Mouse (Mus musculus) CD4-positive helper T cell, adult 2 months (primary cell): ENCODE results near the gene Mymk.

Experiments used
- DNase-seq: peaks from one replicate; pipeline ENCODE4 v3.0.0-alpha.2; 2012; ENCODE audit warnings: low read depth, missing footprints, low spot score

Gene Mymk

DNA sequence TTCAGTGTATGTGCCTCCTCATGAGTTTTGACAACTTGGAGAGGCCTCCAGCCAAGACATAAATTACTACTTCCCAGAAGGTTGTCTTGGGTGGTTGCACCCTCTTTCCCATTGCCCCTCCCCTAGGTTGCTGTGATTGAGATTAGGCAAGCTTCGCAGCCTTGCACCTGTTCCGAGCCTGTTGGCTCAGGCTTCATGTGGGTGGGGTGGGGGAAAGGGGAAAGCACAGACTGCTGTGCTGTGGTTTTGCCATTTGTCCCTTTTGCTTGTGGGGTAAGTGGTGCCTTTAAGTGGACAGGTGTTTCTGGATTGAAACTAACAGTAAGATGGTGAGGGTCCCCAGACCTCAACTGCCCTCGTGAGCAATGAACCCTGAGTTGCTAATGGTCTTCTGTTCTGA lies 36.0 kb downstream of the Mymk start:
- DNase-seq = no peak

DNA sequence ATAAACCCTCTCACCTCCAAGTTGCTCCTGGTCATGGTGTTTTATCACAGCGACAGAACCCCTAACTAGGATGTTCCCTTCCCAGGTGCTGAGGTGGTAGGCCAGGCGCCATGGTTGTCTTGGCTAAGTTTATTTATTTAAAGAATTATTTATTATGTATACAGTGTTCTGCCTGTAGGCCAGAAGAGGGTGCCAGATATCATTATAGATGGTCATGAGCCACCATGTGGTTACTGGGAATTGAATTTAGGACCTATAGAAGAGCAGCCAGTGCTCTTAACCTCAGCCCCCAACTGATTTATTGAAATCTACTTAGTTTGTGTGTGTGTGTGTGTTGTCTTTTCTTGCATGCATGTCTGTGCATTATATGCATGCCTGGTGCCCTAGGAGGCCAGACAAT lies 39.6 kb downstream of the Mymk start:
- DNase-seq = no peak

DNA sequence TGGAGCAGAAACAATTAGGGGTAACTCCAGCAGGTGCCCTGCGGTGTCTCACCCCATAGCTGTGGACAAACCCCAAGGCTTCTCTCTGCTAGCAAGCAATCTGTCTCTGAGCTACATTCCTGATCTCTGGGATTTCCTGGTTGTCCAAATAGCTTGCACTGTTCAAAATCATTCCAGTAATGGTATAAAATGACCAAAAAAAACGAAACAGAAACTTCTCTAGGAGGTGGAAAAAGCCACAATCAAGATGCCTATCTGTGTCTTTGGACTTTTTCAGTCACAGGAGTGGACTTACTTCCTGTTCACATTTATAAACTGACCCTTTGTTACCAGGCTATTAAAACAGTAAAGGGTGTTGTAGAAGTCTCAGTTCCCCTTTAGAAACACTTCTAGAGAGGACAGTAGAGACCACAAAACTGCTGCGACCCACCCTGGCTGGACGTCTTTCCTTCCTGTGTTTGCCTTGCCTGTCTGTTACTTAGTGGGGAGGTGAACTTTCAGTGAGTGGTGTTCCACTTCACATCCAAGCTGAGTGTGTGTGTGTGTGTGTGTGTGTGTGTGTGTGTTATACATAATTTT lies 43.5 kb downstream of the Mymk start:
- no peak for DNase-seq

DNA sequence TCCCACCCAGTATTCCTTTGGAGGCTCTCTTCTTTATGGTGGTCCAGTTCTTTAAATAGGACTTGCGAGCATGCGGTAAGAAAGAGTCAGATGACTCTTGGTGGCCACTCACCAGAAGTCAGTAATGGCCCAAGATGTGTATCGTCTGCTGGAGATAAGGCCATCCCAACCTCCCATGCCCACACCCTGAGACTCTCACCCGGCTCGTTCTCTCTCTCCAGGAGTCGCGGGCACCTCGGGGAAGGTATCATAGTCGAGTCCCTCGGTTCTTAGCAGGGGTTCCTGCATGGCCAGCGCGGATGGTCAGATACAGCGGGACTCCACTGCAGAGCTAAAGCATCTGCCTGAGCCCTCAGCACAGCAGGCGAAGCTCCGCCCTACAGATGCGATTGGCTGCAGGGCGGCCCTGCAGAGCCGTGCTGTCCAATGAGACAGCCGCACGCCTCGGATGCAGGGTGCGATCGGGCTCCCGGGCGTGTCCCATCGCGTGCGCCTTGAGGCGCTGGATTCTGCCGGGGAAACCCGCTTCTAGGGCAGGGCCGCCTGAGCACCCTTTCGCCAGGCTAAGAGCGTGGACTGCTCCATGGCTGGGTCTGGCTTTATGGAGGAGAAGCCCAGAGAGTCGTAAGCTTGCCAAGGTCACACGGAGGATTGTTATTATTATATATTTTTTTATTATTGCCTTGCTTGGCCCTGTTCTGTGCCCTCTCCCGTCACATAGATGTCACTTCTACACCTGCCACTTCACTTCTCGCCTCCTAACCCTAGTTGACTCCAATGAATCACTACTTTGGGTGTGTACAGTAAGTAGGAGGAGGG lies 44.2 kb downstream of the Mymk start, which contains the start of gene Slc2a6:
Gene Slc2a6 (minus strand): TSS at position 381 of the 819 bp plus-strand sequence.
- peak; percentile 91 for DNase-seq

DNA sequence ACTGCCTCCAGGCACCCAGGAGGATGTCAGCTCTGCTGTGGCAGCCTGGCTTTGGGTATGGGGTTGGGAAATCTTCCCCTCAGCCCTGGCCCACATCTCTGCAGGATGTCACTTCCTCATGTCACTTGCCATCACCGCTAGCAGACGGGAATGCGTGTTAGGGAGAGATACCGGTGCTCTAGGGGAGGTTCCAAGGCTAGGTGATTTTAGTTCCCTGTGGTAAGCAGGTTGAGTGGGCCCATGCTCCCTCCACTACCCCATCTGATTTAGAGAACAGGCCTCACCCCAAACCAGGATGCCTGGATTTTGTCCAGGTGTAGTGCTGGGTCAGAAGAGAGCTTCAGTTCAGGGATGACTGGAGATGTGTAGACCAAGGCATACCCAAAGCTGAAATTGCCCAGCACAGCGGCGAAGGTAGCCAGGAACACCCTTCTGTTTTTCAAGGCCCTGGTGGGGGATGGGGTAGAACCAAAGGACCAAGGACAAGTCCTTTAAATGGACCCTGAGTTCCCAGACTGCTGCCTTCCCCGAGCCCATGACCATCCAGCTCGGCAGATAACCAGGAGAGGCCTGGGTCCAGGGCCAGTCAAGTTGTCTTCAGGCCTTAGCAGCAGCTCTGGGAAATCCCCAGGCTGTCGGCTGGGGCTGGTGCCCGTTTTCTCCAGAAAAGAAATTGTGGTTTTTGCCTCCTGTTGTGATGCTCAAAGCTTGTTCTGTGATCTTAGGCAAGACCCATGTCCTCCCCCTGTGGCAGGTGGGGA lies 44.9 kb downstream of the Mymk start:
- peak; percentile 47 for DNase-seq

DNA sequence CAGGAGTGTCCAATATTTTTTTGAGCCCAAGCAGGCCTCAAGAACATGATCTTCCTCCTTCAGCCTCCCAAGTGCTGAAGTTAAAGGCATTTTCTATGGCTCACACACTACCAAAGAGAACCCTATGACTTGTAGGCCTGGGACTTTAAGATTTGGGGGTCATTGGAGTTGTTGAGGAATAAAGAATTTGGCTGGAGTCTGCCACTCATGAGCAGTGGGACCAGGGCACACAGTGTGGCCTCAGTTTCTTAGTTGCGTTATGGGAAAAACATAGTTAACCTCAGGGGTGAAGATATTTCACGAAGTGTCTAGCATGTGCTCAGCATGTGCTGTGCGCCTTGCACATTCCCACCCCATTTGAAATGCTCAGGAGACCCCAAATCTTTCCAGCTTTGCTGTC lies 45.6 kb downstream of the Mymk start:
- DNase-seq = no peak

DNA sequence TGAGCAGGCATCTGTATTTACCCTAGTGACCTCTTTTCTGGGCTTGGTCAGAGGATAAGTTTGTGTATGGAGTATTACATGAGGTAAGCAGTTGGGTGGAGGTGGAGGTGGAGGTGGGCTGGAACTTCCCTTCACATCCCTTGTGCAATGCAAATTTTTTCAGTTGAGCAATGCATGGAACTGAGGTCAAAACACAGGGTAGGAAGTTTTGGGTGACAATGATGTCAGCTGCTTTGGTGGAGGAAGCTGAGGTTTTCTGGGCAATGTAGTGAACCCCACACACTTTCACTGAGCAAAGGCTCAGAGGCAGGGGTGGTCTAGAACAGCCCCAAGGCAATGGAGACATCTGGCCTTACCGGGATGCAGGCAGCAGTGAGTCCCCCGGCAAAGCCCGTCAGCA lies 46.4 kb downstream of the Mymk start:
- peak; percentile 39 for DNase-seq

DNA sequence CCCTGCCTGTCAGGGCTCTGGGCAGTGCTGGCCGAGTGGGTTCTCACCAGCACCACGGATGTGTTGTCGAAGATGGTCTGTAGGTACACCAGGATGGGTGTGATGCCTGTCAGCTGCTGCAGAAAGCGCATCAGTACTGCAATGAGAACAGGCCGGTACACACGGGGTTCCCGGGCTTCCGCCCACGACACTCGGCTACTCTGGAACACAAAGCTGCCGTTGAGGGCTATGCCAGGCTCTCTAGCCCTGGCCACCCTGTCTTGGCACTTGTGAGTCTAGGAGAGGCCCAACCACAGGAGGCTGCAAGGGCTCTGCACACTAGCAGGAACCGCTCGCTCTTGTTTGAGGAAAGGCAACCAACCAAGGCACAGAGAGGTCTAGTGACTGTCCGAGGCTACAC lies 47.8 kb downstream of the Mymk start:
- DNase-seq = no peak

DNA sequence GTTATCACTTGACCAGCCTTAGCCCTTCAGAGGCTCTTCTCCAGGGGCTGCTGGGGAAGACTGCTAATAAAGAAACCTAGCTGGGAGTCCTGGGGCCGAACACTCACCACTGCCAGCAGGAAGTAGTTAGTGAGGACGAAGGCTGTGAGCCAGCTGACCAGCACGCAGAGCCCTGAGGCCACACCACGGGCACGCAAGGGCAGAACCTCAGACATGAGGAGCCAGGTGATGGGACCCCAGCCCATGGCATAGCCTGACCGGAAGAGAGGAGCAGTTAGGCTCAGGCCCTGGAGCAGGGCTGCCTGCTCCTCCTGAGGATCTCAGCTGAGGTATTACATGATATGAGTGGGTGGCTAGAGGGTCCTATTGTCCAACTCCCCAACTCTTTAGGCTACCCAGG lies 49.4 kb downstream of the Mymk start:
- DNase-seq = no peak

DNA sequence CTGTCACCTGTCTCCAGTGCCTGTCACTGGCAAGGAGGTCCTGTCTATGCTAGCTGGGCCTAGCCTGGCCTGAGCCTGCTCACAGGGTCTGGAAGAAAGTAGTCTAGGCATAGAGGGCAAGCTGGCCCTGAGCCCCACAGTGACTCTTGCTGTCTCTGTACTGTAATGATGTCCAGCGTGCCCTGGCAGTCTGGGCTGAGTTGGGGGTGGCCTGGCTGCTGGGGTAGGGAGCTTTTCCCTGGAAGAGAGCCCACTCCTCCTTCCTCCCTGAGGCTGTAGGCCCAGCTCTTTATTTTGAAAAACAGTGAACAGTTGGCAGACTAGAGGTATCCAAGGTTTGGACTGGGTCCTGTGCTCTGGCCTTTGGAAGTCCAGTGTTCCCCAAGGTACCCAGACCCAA lies 50.9 kb downstream of the Mymk start:
- no peak for DNase-seq

DNA sequence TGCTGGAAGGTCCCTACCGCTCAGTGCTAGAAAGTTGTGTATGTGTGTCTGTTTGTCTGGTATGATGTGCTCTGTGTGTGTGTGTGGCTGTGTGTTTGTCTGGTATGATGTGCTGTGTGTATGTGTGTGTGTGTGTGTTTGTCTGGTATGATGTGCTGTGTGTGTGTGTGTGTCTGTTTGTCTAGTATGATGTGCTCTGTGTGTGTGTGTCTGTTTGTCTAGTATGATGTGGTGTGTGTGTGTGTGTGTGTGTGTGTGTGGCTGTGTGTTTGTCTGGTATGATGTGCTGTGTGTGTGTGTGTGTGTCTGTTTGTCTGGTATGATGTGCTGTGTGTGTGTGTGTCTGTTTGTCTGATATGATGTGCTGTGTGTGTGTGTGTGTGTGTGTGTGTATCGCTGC lies 52.4 kb downstream of the Mymk start:
- no peak for DNase-seq

DNA sequence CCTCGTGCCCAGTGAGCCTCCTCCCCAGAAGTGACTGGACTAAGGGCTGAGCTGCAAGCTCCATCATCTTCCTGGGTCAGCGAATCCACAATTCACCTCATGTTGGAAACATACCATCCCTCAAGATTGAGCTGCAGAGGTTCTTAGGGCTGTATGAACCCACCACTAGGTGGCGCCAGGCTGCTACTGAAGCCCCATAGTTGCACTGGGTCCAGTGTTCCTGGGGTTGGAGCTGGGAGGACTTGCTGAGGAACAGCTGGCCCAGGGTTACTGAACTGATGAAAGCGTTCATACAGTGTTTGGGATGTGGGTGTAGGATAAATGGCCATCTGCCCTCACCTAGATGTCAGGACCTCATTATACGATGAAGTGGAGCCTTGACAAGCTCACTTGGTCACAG lies 54.2 kb downstream of the Mymk start:
- peak; percentile 62 for DNase-seq
